Mouse (Mus musculus): ENCODE data around the gene Olfr763.
"Not testable (repeated sequence)": the region's sequence is repeated elsewhere in the genome, so short reads cannot be mapped to it uniquely, and the experiment has no call there.

Gene Olfr763

GRCm38 (mm10) chr10:129049898-129050297 is 39.3 kb downstream of the Olfr763 start, which contains the start of gene Olfr765:
Gene Olfr765, minus strand, starts transcription at chr10:129049998.
- DNase-seq (ENCODE audit: low read depth, low spot score): not testable (repeated sequence)

Measured in WW6 (cell line).